Mouse (Mus musculus): ENCODE results near the gene Rasgef1a. TPM values are rescaled to one million over a fixed set of nuclear protein-coding genes. Genes with fewer than 3 reads are reported as not detected.

Rasgef1a gene
- total RNA-seq, 1 experiment = 0.94 TPM

GRCm38 (mm10) chr6:118077421-118077820 lies 66.2 kb downstream of the Rasgef1a start:
- H3K9ac ChIP-seq (ENCODE audit: insufficient read depth, low read depth, low read length, poor library complexity, severe bottlenecking) = no peak overlapping the region
- DNase-seq (ENCODE audit: low read depth, low spot score) = no peak
- H3K4me1 ChIP-seq (ENCODE audit: control insufficient read depth in 2 of 2, insufficient read depth in 2 of 2, low read length in 2 of 2, poor library complexity in 1 of 2) = no peaks in the 10 kb centered on the region
- TF ChIP-seq MAFK (IDR thresholded peaks at IDR 0.05; ENCODE audit: insufficient read depth, low read depth, low read length) (no peak), HCFC1 (IDR thresholded peaks at IDR 0.05; ENCODE audit: borderline replicate concordance, insufficient read depth, low read length) (no peak), ZNF384 (IDR thresholded peaks at IDR 0.05; ENCODE audit: low read depth, low read length) (no peak), CHD2 (IDR thresholded peaks at IDR 0.05; ENCODE audit: low read depth, low read length) (no peak), ZC3H11A (IDR thresholded peaks at IDR 0.05; ENCODE audit: borderline replicate concordance, low read depth, low read length) (no peak)
- H3K4me3 ChIP-seq (ENCODE audit: insufficient read depth in 1 of 2, low read depth in 1 of 2, low read length in 2 of 2, poor library complexity in 1 of 2, severe bottlenecking in 1 of 2) = no peak overlapping the region
- no peaks in the 10 kb centered on the region for H3K9me3 ChIP-seq (ENCODE audit: control insufficient read depth, insufficient read depth, low read depth, low read length)
- H3K36me3 ChIP-seq (ENCODE audit: control insufficient read depth, insufficient read depth, low read length, poor library complexity, severe bottlenecking) = no peaks in the 10 kb centered on the region
- in situ Hi-C loops (cut with MboI; ENCODE audit: low sequenced_read_pairs in 2 of 2, unreplicated experiment in 2 of 2) = no loop called here
- peak overlapping the region; percentile 7; the same call in 1 of the 2 replicates for H3K27ac ChIP-seq (ENCODE audit: insufficient read depth, low read depth, low read length, poor library complexity, severe bottlenecking)

GRCm38 (mm10) chr6:118078751-118079150 lies 67.5 kb downstream of the Rasgef1a start:
- H3K4me3 ChIP-seq (ENCODE audit: insufficient read depth in 1 of 2, low read depth in 1 of 2, low read length in 2 of 2, poor library complexity in 1 of 2, severe bottlenecking in 1 of 2) = no peak overlapping the region
- no peak for TF ChIP-seq HCFC1 (IDR thresholded peaks at IDR 0.05; ENCODE audit: borderline replicate concordance, insufficient read depth, low read length)
- no peak for TF ChIP-seq ZC3H11A (IDR thresholded peaks at IDR 0.05; ENCODE audit: borderline replicate concordance, low read depth, low read length)
- TF ChIP-seq ZNF384 (IDR thresholded peaks at IDR 0.05; ENCODE audit: low read depth, low read length) = no peak
- no peak for TF ChIP-seq CHD2 (IDR thresholded peaks at IDR 0.05; ENCODE audit: low read depth, low read length)
- no peaks in the 10 kb centered on the region for H3K36me3 ChIP-seq (ENCODE audit: control insufficient read depth, insufficient read depth, low read length, poor library complexity, severe bottlenecking)
- DNase-seq (ENCODE audit: low read depth, low spot score) = no peak
- no peak overlapping the region for H3K9ac ChIP-seq (ENCODE audit: insufficient read depth, low read depth, low read length, poor library complexity, severe bottlenecking)
- in situ Hi-C loops (cut with MboI; ENCODE audit: low sequenced_read_pairs in 2 of 2, unreplicated experiment in 2 of 2) = no loop called here
- H3K9me3 ChIP-seq (ENCODE audit: control insufficient read depth, insufficient read depth, low read depth, low read length) = no peaks in the 10 kb centered on the region
- no peak overlapping the region for H3K27ac ChIP-seq (ENCODE audit: insufficient read depth, low read depth, low read length, poor library complexity, severe bottlenecking)
- H3K4me1 ChIP-seq (ENCODE audit: control insufficient read depth in 2 of 2, insufficient read depth in 2 of 2, low read length in 2 of 2, poor library complexity in 1 of 2) = no peaks in the 10 kb centered on the region

GRCm38 (mm10) chr6:118079292-118079691 lies 68.1 kb downstream of the Rasgef1a start:
- H3K4me3 ChIP-seq (ENCODE audit: insufficient read depth in 1 of 2, low read depth in 1 of 2, low read length in 2 of 2, poor library complexity in 1 of 2, severe bottlenecking in 1 of 2) = no peak overlapping the region
- no peak for DNase-seq (ENCODE audit: low read depth, low spot score)
- H3K36me3 ChIP-seq (ENCODE audit: control insufficient read depth, insufficient read depth, low read length, poor library complexity, severe bottlenecking) = no peaks in the 10 kb centered on the region
- no peaks in the 10 kb centered on the region for H3K4me1 ChIP-seq (ENCODE audit: control insufficient read depth in 2 of 2, insufficient read depth in 2 of 2, low read length in 2 of 2, poor library complexity in 1 of 2)
- no peak overlapping the region for H3K9ac ChIP-seq (ENCODE audit: insufficient read depth, low read depth, low read length, poor library complexity, severe bottlenecking)
- H3K9me3 ChIP-seq (ENCODE audit: control insufficient read depth, insufficient read depth, low read depth, low read length) = no peaks in the 10 kb centered on the region
- in situ Hi-C loops (cut with MboI; ENCODE audit: low sequenced_read_pairs in 2 of 2, unreplicated experiment in 2 of 2) = no loop called here
- TF ChIP-seq HCFC1 (IDR thresholded peaks at IDR 0.05; ENCODE audit: borderline replicate concordance, insufficient read depth, low read length) (no peak), ZC3H11A (IDR thresholded peaks at IDR 0.05; ENCODE audit: borderline replicate concordance, low read depth, low read length) (no peak), MAFK (IDR thresholded peaks at IDR 0.05; ENCODE audit: insufficient read depth, low read depth, low read length) (no peak), CHD2 (IDR thresholded peaks at IDR 0.05; ENCODE audit: low read depth, low read length) (no peak), ZNF384 (IDR thresholded peaks at IDR 0.05; ENCODE audit: low read depth, low read length) (no peak)
- H3K27ac ChIP-seq (ENCODE audit: insufficient read depth, low read depth, low read length, poor library complexity, severe bottlenecking) = no peak overlapping the region

GRCm38 (mm10) chr6:118079762-118080465 lies 68.7 kb downstream of the Rasgef1a start:
- Histone ChIP-seq H3K36me3 (ENCODE audit: control insufficient read depth, insufficient read depth, low read length, poor library complexity, severe bottlenecking) (no peaks in the 10 kb centered on the region), H3K9ac (ENCODE audit: insufficient read depth, low read depth, low read length, poor library complexity, severe bottlenecking) (no peak overlapping the region), H3K27ac (ENCODE audit: insufficient read depth, low read depth, low read length, poor library complexity, severe bottlenecking) (no peak overlapping the region), H3K9me3 (ENCODE audit: control insufficient read depth, insufficient read depth, low read depth, low read length) (no peaks in the 10 kb centered on the region), H3K4me3 (ENCODE audit: insufficient read depth in 1 of 2, low read depth in 1 of 2, low read length in 2 of 2, poor library complexity in 1 of 2, severe bottlenecking in 1 of 2) (no peak overlapping the region), H3K4me1 (ENCODE audit: control insufficient read depth in 2 of 2, insufficient read depth in 2 of 2, low read length in 2 of 2, poor library complexity in 1 of 2) (no peaks in the 10 kb centered on the region)
- in situ Hi-C loops (cut with MboI; ENCODE audit: low sequenced_read_pairs in 2 of 2, unreplicated experiment in 2 of 2) = no loop called here
- no peak for DNase-seq (ENCODE audit: low read depth, low spot score)
- no peak for TF ChIP-seq HCFC1 (IDR thresholded peaks at IDR 0.05; ENCODE audit: borderline replicate concordance, insufficient read depth, low read length)
- no peak for TF ChIP-seq ZNF384 (IDR thresholded peaks at IDR 0.05; ENCODE audit: low read depth, low read length)
- no peak for TF ChIP-seq CHD2 (IDR thresholded peaks at IDR 0.05; ENCODE audit: low read depth, low read length)
- TF ChIP-seq MAFK (IDR thresholded peaks at IDR 0.05; ENCODE audit: insufficient read depth, low read depth, low read length) = no peak
- no peak for TF ChIP-seq ZC3H11A (IDR thresholded peaks at IDR 0.05; ENCODE audit: borderline replicate concordance, low read depth, low read length)

Data from ES-E14 (cell line).